ENCODE assay signal across 23 mouse cellular contexts in the genomic region with DNA sequence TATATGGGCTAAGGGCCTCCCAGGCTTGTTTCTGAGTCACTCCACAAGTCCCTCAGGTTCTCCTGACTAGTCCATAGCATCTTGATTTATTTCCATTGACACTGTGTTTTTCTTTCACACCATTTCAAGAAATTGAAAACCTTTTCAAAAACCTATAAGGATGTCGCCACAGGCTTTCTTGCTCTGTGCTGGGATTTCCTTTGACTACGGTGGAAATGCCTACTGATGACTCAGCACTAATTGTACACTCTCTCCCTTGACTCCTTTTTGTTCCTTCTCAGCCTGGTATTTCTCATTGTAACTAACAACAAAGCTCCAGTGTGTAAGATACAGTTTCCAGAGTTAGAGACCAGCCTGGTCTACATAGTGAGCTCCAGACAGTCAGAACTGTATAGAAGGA.
DNase-seq lines count a peak whose midpoint lies in the region; ATAC-seq and TF ChIP-seq lines count a peak whose summit lies in the region.
"Had no signal": no experiment of that assay in that cellular context is flagged by ENCODE, and none has a peak within 500 bp of the region (broad histone marks: within the 10 kb centered on the region; RNA-seq: fewer than 3 reads in every experiment).

No protein-coding gene starts in this region.

- no peaks in the 10 kb centered on the region for H3K36me3 ChIP-seq in hindbrain, embryonic 13.5 days
- H3K36me3 ChIP-seq in hindbrain, embryonic 11.5 days (ENCODE audit: control insufficient read depth, insufficient read depth, low read length): no peaks in the 10 kb centered on the region
- H3K36me3 ChIP-seq in CH12.LX (replicated peaks in 1 of 2; ENCODE audit: control insufficient read depth in 1 of 2, insufficient read depth in 1 of 2, low read length in 1 of 2): peaks cover 0 to 2% of the 10 kb centered on the region in 2 experiments
- H3K36me3 ChIP-seq: embryonic facial prominence, embryonic 12.5 days; forebrain, embryonic 12.5 days; G1E; lung, embryonic 15.5 days; neural tube, embryonic 15.5 days; stomach, embryonic 15.5 days had no signal

- no peak overlapping the region for H3K4me3 ChIP-seq in hindbrain, embryonic 13.5 days
- H3K4me3 ChIP-seq in hindbrain, embryonic 11.5 days (ENCODE audit: low read depth, low read length): no peak overlapping the region
- no peak overlapping the region for H3K4me3 ChIP-seq in CH12.LX (replicated peaks in 1 of 3; ENCODE audit: low read depth in 2 of 3, low read length in 2 of 3, poor library complexity in 1 of 3)
- H3K4me3 ChIP-seq: embryonic facial prominence, embryonic 12.5 days; forebrain, embryonic 12.5 days; lung, embryonic 15.5 days; neural tube, embryonic 15.5 days; stomach, embryonic 15.5 days had no signal

- H3K27me3 ChIP-seq in hindbrain, embryonic 13.5 days: no peaks in the 10 kb centered on the region
- H3K27me3 ChIP-seq in hindbrain, embryonic 11.5 days (ENCODE audit: control insufficient read depth, insufficient read depth, low read length): no peaks in the 10 kb centered on the region
- no peaks in the 10 kb centered on the region for H3K27me3 ChIP-seq in CH12.LX (replicated peaks)
- H3K27me3 ChIP-seq: embryonic facial prominence, embryonic 12.5 days; forebrain, embryonic 12.5 days; lung, embryonic 15.5 days; neural tube, embryonic 15.5 days; stomach, embryonic 15.5 days had no signal

- WGBS in hindbrain, embryonic 13.5 days: 46% methylated on average over 2 of the region's 2 CpGs
- 49% methylated on average over 2 of the region's 2 CpGs for WGBS in hindbrain, embryonic 11.5 days

- H3K9me3 ChIP-seq in hindbrain, embryonic 13.5 days: no peaks in the 10 kb centered on the region
- no peaks in the 10 kb centered on the region for H3K9me3 ChIP-seq in hindbrain, embryonic 11.5 days (ENCODE audit: control insufficient read depth, low read length)
- H3K9me3 ChIP-seq in CH12.LX (replicated peaks; ENCODE audit: low read length): no peaks in the 10 kb centered on the region
- H3K9me3 ChIP-seq: embryonic facial prominence, embryonic 12.5 days; forebrain, embryonic 12.5 days; G1E; lung, embryonic 15.5 days; neural tube, embryonic 15.5 days; stomach, embryonic 15.5 days had no signal

- no peak overlapping the region for H3K9ac ChIP-seq in hindbrain, embryonic 13.5 days
- no peak overlapping the region for H3K9ac ChIP-seq in hindbrain, embryonic 11.5 days (ENCODE audit: low read depth, low read length)
- H3K9ac ChIP-seq in CH12.LX (ENCODE audit: insufficient read depth, low read depth): peak overlapping the region; percentile 47
- H3K9ac ChIP-seq: embryonic facial prominence, embryonic 12.5 days; forebrain, embryonic 12.5 days; liver, embryonic 14.5 days; lung, embryonic 15.5 days; neural tube, embryonic 15.5 days; stomach, embryonic 15.5 days had no signal

- dilution Hi-C loops in CH12.LX (cut with MboI; ENCODE audit: extremely low pct_ligation_motif_present, extremely low pct_unique_long_range_greater_than_20kb, low sequenced_read_pairs): no loop called here

- no peak overlapping the region for H3K4me2 ChIP-seq in hindbrain, embryonic 13.5 days
- H3K4me2 ChIP-seq in hindbrain, embryonic 11.5 days (replicated peaks; ENCODE audit: low read depth, low read length): no peak overlapping the region
- H3K4me2 ChIP-seq in CH12.LX (ENCODE audit: insufficient read depth, low read depth, poor library complexity, severe bottlenecking): no peak overlapping the region; the same call in none of the 2 replicates
- H3K4me2 ChIP-seq: embryonic facial prominence, embryonic 12.5 days; forebrain, embryonic 12.5 days; lung, embryonic 15.5 days; midbrain, embryonic 11.5 days; neural tube, embryonic 15.5 days; stomach, embryonic 15.5 days had no signal

- ATAC-seq in hindbrain, embryonic 13.5 days (ENCODE audit: low FRiP score): peak; percentile 36; the same call in 1 of the 2 replicates
- ATAC-seq in hindbrain, embryonic 11.5 days (ENCODE audit: low FRiP score): no peak
- ATAC-seq in common myeloid progenitor, adult 5-6 weeks (replicated peaks; ENCODE audit: low read depth, poor library complexity, severe bottlenecking): peak; percentile 39; the same call in 1 of the 2 replicates
- ATAC-seq: hindbrain, embryonic 16.5 days had no signal

- H3K4me1 ChIP-seq in hindbrain, embryonic 13.5 days (replicated peaks): peaks cover 7% of the 10 kb centered on the region
- no peaks in the 10 kb centered on the region for H3K4me1 ChIP-seq in hindbrain, embryonic 11.5 days (replicated peaks; ENCODE audit: control insufficient read depth, insufficient read depth, low read length)
- H3K4me1 ChIP-seq in CH12.LX (ENCODE audit: control insufficient read depth in 1 of 2, insufficient read depth in 2 of 2): peaks cover 9 to 15% of the 10 kb centered on the region in 2 experiments; a peak in 3 of 4 replicates
- H3K4me1 ChIP-seq: lung, embryonic 15.5 days; stomach, embryonic 15.5 days had no signal

- no peak for TF ChIP-seq RAD21 in CH12.LX (IDR thresholded peaks at IDR 0.05; ENCODE audit: low read depth, low read length)

- in situ Hi-C loops in CH12.LX (cut with MboI; ENCODE audit: low pct_ligation_motif_present, low pct_unique_long_range_greater_than_20kb, low sequenced_read_pairs): no loop called here

- no peaks in the 10 kb centered on the region for H3K79me2 ChIP-seq in CH12.LX (replicated peaks; ENCODE audit: control insufficient read depth, extremely low read depth, insufficient read depth, poor library complexity, severe bottlenecking)

- no peak for TF ChIP-seq CTCF in CH12.LX (conservative IDR thresholded peaks at IDR 0.05 in 1 of 2, IDR thresholded peaks at IDR 0.05 in 1 of 2; ENCODE audit: low read depth in 2 of 2, low read length in 2 of 2)

- TF ChIP-seq POLR2A in CH12.LX (IDR thresholded peaks at IDR 0.05; ENCODE audit: low read depth, low read length): no peak

- no peak for DNase-seq in hindbrain, embryonic 11.5 days (ENCODE audit: low spot score)
- DNase-seq in 3T3-L1 (ENCODE audit: low read depth, low spot score): peak; percentile 74
- DNase-seq in CH12.LX (ENCODE audit: extremely low read depth): peak; percentile 9
- no peak for DNase-seq in spleen, adult 18-20 months
- no peak for DNase-seq in kidney, adult 18-20 months
- DNase-seq: adrenal gland, postnatal 36 days; cerebellum, adult 2 months; cerebellum, postnatal 36 days; gastrocnemius, postnatal 36 days; kidney, adult 11 months had no signal

- TF ChIP-seq EP300 in CH12.LX (IDR thresholded peaks at IDR 0.05; ENCODE audit: low read length): no peak

- peak overlapping the region; percentile 9; the same call in 1 of the 2 replicates for H3K27ac ChIP-seq in hindbrain, embryonic 13.5 days
- H3K27ac ChIP-seq in hindbrain, embryonic 11.5 days (ENCODE audit: low read depth, low read length): no peak overlapping the region
- H3K27ac ChIP-seq in CH12.LX (ENCODE audit: insufficient read depth, low read depth): no peak overlapping the region
- H3K27ac ChIP-seq: embryonic facial prominence, embryonic 12.5 days; forebrain, embryonic 12.5 days; kidney, postnatal 0 days; liver, embryonic 14.5 days; lung, embryonic 15.5 days; macrophage; neural tube, embryonic 15.5 days; stomach, embryonic 15.5 days had no signal

TF ChIP-seq in CH12.LX, 34 proteins besides CTCF, POLR2A, EP300 and RAD21:
- no peak for TF ChIP-seq ZNF384 (IDR thresholded peaks at IDR 0.05; ENCODE audit: low read depth, low read length)
- peak; percentile 99 for TF ChIP-seq MAFK (IDR thresholded peaks at IDR 0.05; ENCODE audit: insufficient replicate concordance, low read length)

Comparison
In these comparisons a context has a peak if more than half of its experiments do, and no peak if none do; other contexts are left out.
1. DNase-seq: peak in 3T3-L1 (single experiment) and CH12.LX (single experiment); none in hindbrain, embryonic 11.5 days (single experiment), spleen, adult 18-20 months (0 of 2) and kidney, adult 18-20 months (single experiment).